Mouse (Mus musculus) lung, postnatal 0 days (tissue): ENCODE measurements at regions not wholly inside any gene's neighbourhood (a gene's known extent, or its start where the extent isn't known, plus 50 kb on each side); places are given as distances from the start of the nearest gene placed in this dataset.
A peak's percentile ranks its signal among the peaks of the same experiment; 100 is the strongest.

ENCODE experiments used
- ATAC-seq: fragments of 200-750 bp; cut with Nextera tagmentation; 2 replicates; pipeline ENCODE4 v1.8.0; 2017; ENCODE audit warnings: moderate library complexity
- DNase-seq: peaks from one replicate; pipeline ENCODE4 v3.0.0-alpha.2; 2016; ENCODE audit warnings: low spot score
- H3K27ac ChIP-seq: fragments of 300-500 bp; sonication (generic); 2 replicates; pipeline ENCODE4 v1.5.1; 2014; ENCODE audit warnings: antibody characterized with exemption, mild to moderate bottlenecking, low read length, mixed read lengths
- H3K27me3 ChIP-seq: fragments of 300-500 bp; sonication (generic); replicated peaks from 2 replicates; pipeline ENCODE4 v1.6.1; 2014; ENCODE audit warnings: low read length, mixed read lengths; ENCODE audit not compliant: insufficient read depth
- H3K36me3 ChIP-seq: fragments of 300-500 bp; sonication (generic); 2 replicates; pipeline ENCODE4 v1.6.1; 2014; ENCODE audit warnings: low read length, mixed read lengths; ENCODE audit not compliant: insufficient read depth
- H3K4me1 ChIP-seq: fragments of 300-500 bp; sonication (generic); 2 replicates; pipeline ENCODE4 v1.6.1; 2014; ENCODE audit warnings: antibody characterized with exemption, low read depth, low read length, mixed read lengths; ENCODE audit not compliant: insufficient read depth
- H3K4me2 ChIP-seq: fragments of 300-500 bp; sonication (generic); replicated peaks from 2 replicates; pipeline ENCODE4 v1.6.1; 2014; ENCODE audit warnings: low read depth, mild to moderate bottlenecking, low read length, moderate library complexity, mixed read lengths
- H3K4me3 ChIP-seq: fragments of 300-500 bp; sonication (generic); 2 replicates; pipeline ENCODE4 v1.5.1; 2014; ENCODE audit warnings: low read depth, low read length
- H3K9ac ChIP-seq: fragments of 300-500 bp; sonication (generic); replicated peaks from 2 replicates; pipeline ENCODE4 v1.6.1; 2014; ENCODE audit warnings: low read depth, mild to moderate bottlenecking
- H3K9me3 ChIP-seq: fragments of 300-500 bp; sonication (generic); 2 replicates; pipeline ENCODE4 v1.6.1; 2016; ENCODE audit warnings: low read length, mixed read lengths
- CTCF ChIP-seq: IDR thresholded peaks from 2 replicates; pipeline ENCODE4 v1.5.1; 2016; ENCODE audit warnings: antibody characterized with exemption, mild to moderate bottlenecking
- EP300 ChIP-seq: IDR thresholded peaks from 2 replicates; pipeline ENCODE4 v1.6.1; 2016; ENCODE audit warnings: antibody characterized with exemption, mild to moderate bottlenecking, control low read depth
- WGBS: fragments of 180-500 bp; shearing (Covaris S2); extraction: QIAGEN DNeasy Blood & Tissue Kit; methylation state at CpG from one replicate; pipeline ENCODE4 v1.1.7; 2014; 5-methylcytosine and 5-hydroxymethylcytosine counted together

GRCm38 (mm10) chr5:149842491-149842890 lies 164.5 kb downstream of the B3glct start:
- H3K27me3 ChIP-seq, result no peaks in the 10 kb centered on the region
- no peaks in the 10 kb centered on the region for H3K4me1 ChIP-seq
- H3K9me3 ChIP-seq, result no peaks in the 10 kb centered on the region
- no peak overlapping the region for H3K27ac ChIP-seq
- H3K36me3 ChIP-seq, result no peaks in the 10 kb centered on the region
- H3K4me2 ChIP-seq, result no peak overlapping the region
- H3K9ac ChIP-seq, result no peak overlapping the region
- TF ChIP-seq CTCF (no peak), EP300 (no peak)
- DNase-seq (no peak), ATAC-seq (no peak)
- 32% methylated on average over 6 of the region's 6 CpGs for WGBS
- no peak overlapping the region for H3K4me3 ChIP-seq

- DNase-seq (no peak), ATAC-seq (no peak)
- WGBS, result 52% methylated on average over 7 of the region's 7 CpGs
- no peaks in the 10 kb centered on the region for H3K36me3 ChIP-seq
- no peak overlapping the region for H3K27ac ChIP-seq
- no peaks in the 10 kb centered on the region for H3K27me3 ChIP-seq
- H3K9ac ChIP-seq, result no peak overlapping the region
- TF ChIP-seq EP300 (no peak), CTCF (no peak)
- H3K9me3 ChIP-seq, result no peaks in the 10 kb centered on the region
- no peak overlapping the region for H3K4me3 ChIP-seq
- no peak overlapping the region for H3K4me2 ChIP-seq
- no peaks in the 10 kb centered on the region for H3K4me1 ChIP-seq
These were observed 165.3 kb downstream of the B3glct start for GRCm38 (mm10) chr5:149843310-149843709.

- DNase-seq (no peak), ATAC-seq (no peak)
- H3K4me1 ChIP-seq, result no peaks in the 10 kb centered on the region
- TF ChIP-seq EP300, result no peak
- TF ChIP-seq CTCF, result no peak
- no peaks in the 10 kb centered on the region for H3K27me3 ChIP-seq
- no peaks in the 10 kb centered on the region for H3K36me3 ChIP-seq
- WGBS, result 80% methylated on average over 8 of the region's 8 CpGs
- H3K4me2 ChIP-seq, result no peak overlapping the region
- H3K9me3 ChIP-seq, result no peaks in the 10 kb centered on the region
- H3K27ac ChIP-seq, result no peak overlapping the region
- H3K4me3 ChIP-seq, result no peak overlapping the region
- H3K9ac ChIP-seq, result no peak overlapping the region
These were observed 167.2 kb downstream of the B3glct start for GRCm38 (mm10) chr5:149845256-149845655.

GRCm38 (mm10) chr5:149848465-149848864 lies 170.0 kb upstream of the Rxfp2 start:
- no peak for ATAC-seq
- H3K27ac ChIP-seq, result no peak overlapping the region
- H3K4me3 ChIP-seq, result no peak overlapping the region
- DNase-seq, result no peak
- no peaks in the 10 kb centered on the region for H3K4me1 ChIP-seq
- H3K9ac ChIP-seq, result no peak overlapping the region
- H3K36me3 ChIP-seq, result no peaks in the 10 kb centered on the region
- no peaks in the 10 kb centered on the region for H3K27me3 ChIP-seq
- H3K4me2 ChIP-seq, result no peak overlapping the region
- WGBS, result 77% methylated on average over 3 of the region's 3 CpGs
- TF ChIP-seq EP300 (no peak), CTCF (no peak)
- H3K9me3 ChIP-seq, result no peaks in the 10 kb centered on the region

- TF ChIP-seq CTCF (peak; percentile 83), EP300 (no peak)
- peak; percentile 70 for DNase-seq
- WGBS, result 9% methylated on average over 9 of the region's 9 CpGs
These were observed 167.5 kb upstream of the Rxfp2 start for GRCm38 (mm10) chr5:149851011-149851410.

GRCm38 (mm10) chr5:149852516-149852915 lies 166.0 kb upstream of the Rxfp2 start:
- H3K4me3 ChIP-seq, result no peak overlapping the region
- ATAC-seq, result no peak
- DNase-seq, result no peak
- no peak overlapping the region for H3K27ac ChIP-seq
- no peaks in the 10 kb centered on the region for H3K9me3 ChIP-seq
- no peaks in the 10 kb centered on the region for H3K27me3 ChIP-seq
- H3K36me3 ChIP-seq, result no peaks in the 10 kb centered on the region
- 27% methylated on average over 16 of the region's 16 CpGs for WGBS
- 0 out of 2 replicates have a peak overlapping the region, but pooled peaks have one; percentile 14 for H3K4me2 ChIP-seq
- TF ChIP-seq CTCF (no peak), EP300 (no peak)
- no peak overlapping the region for H3K9ac ChIP-seq
- no peaks in the 10 kb centered on the region for H3K4me1 ChIP-seq

More at GRCm38 (mm10) chr5:149851011-149851410, 167.5 kb upstream of the Rxfp2 start:
- H3K27me3 ChIP-seq, result no peaks in the 10 kb centered on the region
- H3K27ac ChIP-seq, result no peak overlapping the region
- no peak overlapping the region for H3K4me3 ChIP-seq
- no peaks in the 10 kb centered on the region for H3K4me1 ChIP-seq
- no peaks in the 10 kb centered on the region for H3K9me3 ChIP-seq
- no peak overlapping the region for H3K9ac ChIP-seq
- 0 out of 2 replicates have a peak, but pooled peaks have one; percentile 14 for ATAC-seq
- no peaks in the 10 kb centered on the region for H3K36me3 ChIP-seq
- no peak overlapping the region for H3K4me2 ChIP-seq

GRCm38 (mm10) chr5:149856101-149856500 lies 162.4 kb upstream of the Rxfp2 start:
- DNase-seq, result no peak
- no peaks in the 10 kb centered on the region for H3K9me3 ChIP-seq
- no peak overlapping the region for H3K4me3 ChIP-seq
- H3K4me1 ChIP-seq, result no peaks in the 10 kb centered on the region
- H3K27me3 ChIP-seq, result no peaks in the 10 kb centered on the region
- no peak overlapping the region for H3K4me2 ChIP-seq
- no peak for ATAC-seq
- H3K9ac ChIP-seq, result no peak overlapping the region
- no peak overlapping the region for H3K27ac ChIP-seq
- H3K36me3 ChIP-seq, result no peaks in the 10 kb centered on the region
- no peak for TF ChIP-seq CTCF
- no peak for TF ChIP-seq EP300
- WGBS, result 92% methylated on average over 1 of the region's 1 CpGs
